Mouse (Mus musculus) liver, embryonic 13.5 days (tissue): ENCODE data around the gene Mapre1. TPM values are rescaled to one million over a fixed set of nuclear protein-coding genes. Genes with fewer than 3 reads are reported as not detected.
"Not testable (repeated sequence)": the region's sequence is repeated elsewhere in the genome, so short reads cannot be mapped to it uniquely, and the experiment has no call there.

ENCODE experiments used
- ATAC-seq: fragments of 200-750 bp; cut with Nextera tagmentation; 2 replicates; pipeline ENCODE4 v1.8.0; 2017; ENCODE audit warnings: low read depth, mild to moderate bottlenecking, moderate number of reproducible peaks, moderate library complexity
- DNase-seq: peaks from one replicate; pipeline ENCODE4 v3.0.0; 2022
- H3K27ac ChIP-seq: fragments of 300-500 bp; sonication (generic); 2 replicates; pipeline ENCODE4 v1.5.1; 2015; ENCODE audit warnings: moderate library complexity, mild to moderate bottlenecking, inconsistent platforms
- H3K27me3 ChIP-seq: fragments of 300-500 bp; sonication (generic); 2 replicates; pipeline ENCODE4 v1.6.1; 2015; ENCODE audit warnings: mild to moderate bottlenecking, inconsistent platforms
- H3K36me3 ChIP-seq: fragments of 300-500 bp; sonication (generic); 2 replicates; pipeline ENCODE4 v1.6.1; 2015; ENCODE audit warnings: mild to moderate bottlenecking, inconsistent platforms
- H3K4me1 ChIP-seq: fragments of 300-500 bp; sonication (generic); replicated peaks from 2 replicates; pipeline ENCODE4 v1.6.1; 2015; ENCODE audit warnings: inconsistent platforms
- H3K4me2 ChIP-seq: fragments of 300-500 bp; sonication (generic); 2 replicates; pipeline ENCODE4 v1.6.1; 2015; ENCODE audit warnings: inconsistent platforms, mild to moderate bottlenecking, moderate library complexity
- H3K4me3 ChIP-seq: fragments of 300-500 bp; sonication (generic); replicated peaks from 2 replicates; pipeline ENCODE4 v1.5.1; 2015; ENCODE audit warnings: mild to moderate bottlenecking, inconsistent platforms
- H3K9ac ChIP-seq: fragments of 300-500 bp; sonication (generic); 2 replicates; pipeline ENCODE4 v1.6.1; 2015; ENCODE audit warnings: mild to moderate bottlenecking, inconsistent platforms
- H3K9me3 ChIP-seq: fragments of 300-500 bp; sonication (generic); replicated peaks from 2 replicates; pipeline ENCODE4 v1.6.1; 2016; ENCODE audit warnings: inconsistent platforms
- WGBS: fragments of 180-500 bp; shearing (Covaris S2); methylation state at CpG from one replicate; pipeline ENCODE4 v1.1.7; 2015; ENCODE audit not compliant: insufficient replicate concordance; 5-methylcytosine and 5-hydroxymethylcytosine counted together
- polyA plus RNA-seq: library from polyadenylated mRNA; unstranded; fragments of >200 nt; fragmentation: Nextera tagmentation; extraction: Ambion mirVana; gene quantifications from 2 replicates; pipeline ENCODE4 v1.2.1, GENCODE M21; 2015

The Mapre1 gene
- polyA plus RNA-seq, 1 experiment from 2014 or later, result 161 TPM

- Histone ChIP-seq H3K4me2 (peak overlapping the region; percentile 85), H3K9me3 (no peaks in the 10 kb centered on the region), H3K27me3 (no peaks in the 10 kb centered on the region), H3K27ac (peak overlapping the region; percentile 56; the same call in 1 of the 2 replicates), H3K36me3 (no peaks in the 10 kb centered on the region), H3K9ac (peak overlapping the region; percentile 66), H3K4me1 (peaks cover 51% of the 10 kb centered on the region), H3K4me3 (peak overlapping the region; percentile 56)
- ATAC-seq, result peak; percentile 89
- DNase-seq, result peak; percentile 85
- 8% methylated on average over 24 of the region's 24 CpGs for WGBS
Observed at GRCm38 (mm10) chr2:153778638-153779362, 37.7 kb downstream of the Mapre1 start.

GRCm38 (mm10) chr2:153779394-153779981 is 38.4 kb downstream of the Mapre1 start, which contains the start of gene Efcab8:
Efcab8 (plus strand) TSS chr2:153779931.
- no peaks in the 10 kb centered on the region for H3K9me3 ChIP-seq
- H3K9ac ChIP-seq, result peak within 1 kb of the TSS; percentile 66
- H3K27ac ChIP-seq, result peak within 1 kb of the TSS; percentile 56; the same call in 1 of the 2 replicates
- DNase-seq (peak; percentile 6), ATAC-seq (peak; percentile 66)
- H3K4me1 ChIP-seq, result peaks cover 51% of the 10 kb centered on the region
- peak within 1 kb of the TSS; percentile 85 for H3K4me2 ChIP-seq
- H3K27me3 ChIP-seq, result no peaks in the 10 kb centered on the region
- 21% methylated on average over 12 of the region's 12 CpGs for WGBS
- peak within 1 kb of the TSS; percentile 56 for H3K4me3 ChIP-seq
- no peaks in the 10 kb centered on the region for H3K36me3 ChIP-seq

DNA sequence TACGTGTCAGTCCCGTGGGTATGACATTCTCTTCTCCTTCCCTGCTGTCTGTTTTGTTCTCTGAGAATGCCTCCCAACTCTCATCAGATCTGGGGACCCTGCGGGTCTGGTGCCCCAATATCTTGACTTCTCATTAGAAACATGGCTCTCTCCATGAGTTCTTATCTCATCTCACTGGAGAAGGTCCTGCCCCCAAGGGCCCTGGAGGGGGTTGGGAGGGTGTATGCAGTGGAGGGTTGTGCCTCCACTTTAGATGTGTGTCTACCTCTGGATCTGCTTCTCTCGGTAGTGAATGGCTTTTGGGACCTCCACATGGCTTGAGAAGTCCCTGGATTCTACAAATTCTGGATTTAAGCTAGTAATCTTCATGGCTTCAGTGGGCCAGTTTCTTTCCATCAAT is 40.1 kb downstream of the Mapre1 start:
- ATAC-seq (peak; percentile 56), DNase-seq (peak; percentile 28)
- H3K4me1 ChIP-seq, result peaks cover 51% of the 10 kb centered on the region
- H3K4me3 ChIP-seq, result no peak overlapping the region
- no peaks in the 10 kb centered on the region for H3K9me3 ChIP-seq
- H3K27me3 ChIP-seq, result no peaks in the 10 kb centered on the region
- no peak overlapping the region for H3K9ac ChIP-seq
- no peak overlapping the region for H3K27ac ChIP-seq
- H3K4me2 ChIP-seq, result no peak overlapping the region
- no peaks in the 10 kb centered on the region for H3K36me3 ChIP-seq
- 47% methylated on average over 4 of the region's 4 CpGs for WGBS

DNA sequence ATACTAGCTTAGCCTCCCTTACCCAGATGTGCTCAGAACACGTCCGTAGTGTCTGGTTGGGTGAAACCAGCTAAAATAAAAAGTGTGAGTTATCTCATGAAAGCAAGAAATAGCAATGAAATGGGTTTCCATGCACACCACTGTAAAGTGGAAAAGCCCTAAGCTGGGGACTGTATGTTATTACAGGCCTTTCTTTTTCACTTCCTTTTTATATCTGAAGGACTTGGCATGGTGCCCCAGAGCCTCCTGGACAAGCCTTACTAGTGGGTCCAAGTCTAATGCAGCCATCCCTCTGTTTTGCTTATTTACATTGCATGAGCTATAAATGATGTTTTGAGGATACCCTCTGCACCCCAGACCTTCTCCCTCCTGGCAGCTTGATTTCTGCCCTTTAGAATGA is 43.6 kb downstream of the Mapre1 start:
- H3K4me1 ChIP-seq, result peaks cover 36% of the 10 kb centered on the region
- no peak overlapping the region for H3K4me2 ChIP-seq
- H3K9ac ChIP-seq, result no peak overlapping the region
- WGBS, result 84% methylated on average over 2 of the region's 2 CpGs
- no peak for DNase-seq
- H3K9me3 ChIP-seq, result no peaks in the 10 kb centered on the region
- no peaks in the 10 kb centered on the region for H3K36me3 ChIP-seq
- ATAC-seq, result no peak
- H3K4me3 ChIP-seq, result no peak overlapping the region
- 0 out of 2 replicates have a peak, but pooled peaks cover 2% of the 10 kb centered on the region for H3K27me3 ChIP-seq
- no peak overlapping the region for H3K27ac ChIP-seq

- no peak overlapping the region for H3K4me3 ChIP-seq
- H3K4me2 ChIP-seq, result no peak overlapping the region
- no peaks in the 10 kb centered on the region for H3K4me1 ChIP-seq
- no peak overlapping the region for H3K27ac ChIP-seq
- no peak for DNase-seq
- H3K36me3 ChIP-seq, result no peaks in the 10 kb centered on the region
- no peak overlapping the region for H3K9ac ChIP-seq
- ATAC-seq, result no peak
- no peaks in the 10 kb centered on the region for H3K9me3 ChIP-seq
- no peaks in the 10 kb centered on the region for H3K27me3 ChIP-seq
Observed at GRCm38 (mm10) chr2:153793366-153793765, 52.3 kb downstream of the Mapre1 start.

GRCm38 (mm10) chr2:153795090-153795489 is 54.0 kb downstream of the Mapre1 start:
- Histone ChIP-seq H3K27ac (no peak overlapping the region), H3K27me3 (no peaks in the 10 kb centered on the region), H3K9me3 (no peaks in the 10 kb centered on the region), H3K36me3 (no peaks in the 10 kb centered on the region), H3K4me2 (no peak overlapping the region), H3K4me1 (no peaks in the 10 kb centered on the region), H3K4me3 (no peak overlapping the region), H3K9ac (no peak overlapping the region)
- WGBS, result 44% methylated on average over 5 of the region's 5 CpGs
- DNase-seq (no peak), ATAC-seq (0 out of 2 replicates have a peak, but pooled peaks have one; percentile 15)

GRCm38 (mm10) chr2:153807464-153807863 is 66.4 kb downstream of the Mapre1 start:
- not testable (repeated sequence) for ATAC-seq

DNA sequence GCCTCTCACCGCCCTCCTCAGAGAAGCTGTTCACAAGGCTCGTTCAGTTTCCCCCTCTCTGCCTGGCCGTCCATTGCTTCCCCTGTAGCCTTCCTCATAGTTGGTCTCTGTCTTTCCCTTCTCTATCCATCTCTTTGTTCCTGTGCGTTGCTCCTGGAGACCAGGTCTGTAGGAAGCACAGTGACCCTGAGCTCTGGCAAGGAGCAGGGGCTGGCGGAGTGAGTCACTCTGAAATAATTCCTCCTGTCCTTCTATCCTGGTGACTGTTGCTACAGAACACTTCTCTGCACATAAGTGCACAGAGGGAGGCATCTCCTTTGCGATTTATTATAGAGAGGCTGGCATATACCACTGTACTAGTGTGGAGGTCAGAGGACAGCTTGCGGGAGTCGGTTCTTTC is 67.1 kb downstream of the Mapre1 start:
- WGBS, result 71% methylated on average over 8 of the region's 8 CpGs
- no peak overlapping the region for H3K4me2 ChIP-seq
- no peaks in the 10 kb centered on the region for H3K27me3 ChIP-seq
- no peak overlapping the region for H3K27ac ChIP-seq
- ATAC-seq, result no peak
- DNase-seq, result no peak
- no peak overlapping the region for H3K4me3 ChIP-seq
- H3K36me3 ChIP-seq, result no peaks in the 10 kb centered on the region
- H3K9ac ChIP-seq, result no peak overlapping the region
- no peaks in the 10 kb centered on the region for H3K4me1 ChIP-seq
- no peaks in the 10 kb centered on the region for H3K9me3 ChIP-seq

More at GRCm38 (mm10) chr2:153807464-153807863, 66.4 kb downstream of the Mapre1 start:
- H3K4me2 ChIP-seq, H3K4me1 ChIP-seq, H3K27ac ChIP-seq, DNase-seq, H3K36me3 ChIP-seq, H3K4me3 ChIP-seq, H3K27me3 ChIP-seq, H3K9ac ChIP-seq, H3K9me3 ChIP-seq: not testable (repeated sequence)

DNA sequence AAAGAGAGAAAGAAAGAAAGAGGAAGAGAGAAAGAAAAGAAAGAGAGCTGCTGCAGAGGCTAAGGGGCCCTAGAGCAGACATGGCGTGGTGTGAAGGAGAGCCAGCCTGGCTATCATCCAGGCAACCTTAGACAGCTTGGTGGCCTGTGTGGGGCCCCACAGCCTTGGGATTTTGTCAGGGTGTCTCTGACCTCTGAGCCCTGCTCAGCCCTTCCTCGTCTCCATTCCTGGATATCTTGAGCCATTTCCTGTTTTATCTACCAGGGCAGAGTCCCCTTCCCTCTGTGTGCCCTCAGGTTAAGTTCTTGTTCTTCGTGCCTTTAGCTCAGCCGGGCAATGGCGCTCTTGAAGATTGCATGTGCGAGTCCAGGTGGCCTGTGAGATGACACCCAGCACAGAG is 67.8 kb downstream of the Mapre1 start:
- ATAC-seq (no peak), DNase-seq (no peak)
- Histone ChIP-seq H3K4me1 (no peaks in the 10 kb centered on the region), H3K9ac (no peak overlapping the region), H3K27ac (no peak overlapping the region), H3K27me3 (no peaks in the 10 kb centered on the region), H3K9me3 (no peaks in the 10 kb centered on the region), H3K4me2 (no peak overlapping the region), H3K4me3 (no peak overlapping the region), H3K36me3 (no peaks in the 10 kb centered on the region)
- 55% methylated on average over 6 of the region's 6 CpGs for WGBS

GRCm38 (mm10) chr2:153809921-153810320 is 68.8 kb downstream of the Mapre1 start:
- 36% methylated on average over 3 of the region's 3 CpGs for WGBS

DNA sequence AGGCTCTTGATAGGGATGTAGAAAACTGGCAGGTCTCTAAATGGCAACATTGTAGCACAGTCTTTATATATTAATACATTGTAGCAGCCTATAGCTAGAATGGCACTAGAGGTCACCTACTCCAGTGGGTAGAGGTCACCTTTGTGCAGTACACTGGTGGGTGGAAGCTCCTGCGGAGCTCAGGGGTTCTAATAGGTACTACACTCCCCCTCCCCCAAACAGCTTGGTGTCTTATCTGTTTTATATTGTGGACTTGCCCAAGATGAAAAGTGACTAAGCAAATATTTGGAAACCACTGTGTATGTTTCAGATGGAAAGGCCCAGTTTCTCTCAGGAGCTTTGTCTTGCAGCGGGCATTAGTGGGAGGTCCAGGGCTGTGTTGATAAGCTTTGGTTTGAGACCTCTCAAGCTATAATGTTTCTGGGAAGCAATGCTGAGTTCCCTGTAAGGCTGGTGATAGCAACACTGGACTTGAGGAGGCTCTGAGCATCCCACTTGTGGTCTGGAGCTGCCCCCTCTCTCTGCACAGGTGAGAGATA is 81.0 kb downstream of the Mapre1 start:
- H3K36me3 ChIP-seq, result no peaks in the 10 kb centered on the region
- H3K9me3 ChIP-seq, result no peaks in the 10 kb centered on the region
- ATAC-seq (no peak), DNase-seq (no peak)
- H3K4me1 ChIP-seq, result no peaks in the 10 kb centered on the region; the same call in 1 of the 2 replicates
- H3K9ac ChIP-seq, result no peak overlapping the region
- peaks cover 6% of the 10 kb centered on the region; the same call in 1 of the 2 replicates for H3K27me3 ChIP-seq
- no peak overlapping the region for H3K27ac ChIP-seq
- 54% methylated on average over 2 of the region's 2 CpGs for WGBS
- H3K4me3 ChIP-seq, result no peak overlapping the region
- H3K4me2 ChIP-seq, result no peak overlapping the region

More at GRCm38 (mm10) chr2:153809921-153810320, 68.8 kb downstream of the Mapre1 start:
- DNase-seq (no peak), ATAC-seq (no peak)
- H3K36me3 ChIP-seq, result no peaks in the 10 kb centered on the region
- no peak overlapping the region for H3K9ac ChIP-seq
- no peaks in the 10 kb centered on the region for H3K4me1 ChIP-seq
- no peak overlapping the region for H3K4me2 ChIP-seq
- H3K4me3 ChIP-seq, result no peak overlapping the region
- H3K27ac ChIP-seq, result no peak overlapping the region
- H3K9me3 ChIP-seq, result no peaks in the 10 kb centered on the region
- H3K27me3 ChIP-seq, result no peaks in the 10 kb centered on the region
